Mouse (Mus musculus) erythroblast, embryonic 14.5 days (primary cell): ENCODE measurements around the gene Il21r.

Experiments
- GATA1 ChIP-seq: IDR thresholded peaks from 2 replicates; pipeline ENCODE4 v1.6.1; 2012; ENCODE audit warnings: low read length, inconsistent platforms, mixed read lengths
- TAL1 ChIP-seq: IDR thresholded peaks from 3 replicates; pipeline ENCODE4 v1.6.1; 2012; ENCODE audit warnings: low read length, inconsistent platforms, mixed read lengths

DNA sequence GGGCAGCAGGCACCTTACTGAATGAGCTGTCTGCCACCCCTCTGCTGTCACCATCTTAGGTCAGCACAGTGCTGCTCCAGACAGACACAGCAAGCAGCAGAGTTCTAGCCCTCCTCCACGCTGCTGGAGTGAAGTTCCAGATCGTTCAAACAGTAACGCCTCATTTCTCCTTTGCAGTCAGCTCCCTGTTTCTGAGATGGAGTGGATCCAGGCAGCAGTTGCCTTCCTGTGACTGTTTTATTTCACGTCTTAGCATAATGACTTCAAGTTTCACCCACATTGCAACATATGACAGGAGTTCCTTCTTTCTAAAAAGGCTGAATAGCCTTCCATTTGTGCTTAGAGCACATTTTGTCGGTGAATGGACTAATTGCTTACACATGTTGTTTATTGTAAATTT lies 10.3 kb downstream of the Il21r start:
- TF ChIP-seq GATA1: no peak
- no peak for TF ChIP-seq TAL1
